Mouse (Mus musculus) liver, embryonic 16.5 days (tissue): Measurements from ENCODE around the gene Ubr2. TPM values are rescaled to one million over a fixed set of nuclear protein-coding genes. Genes with fewer than 3 reads are reported as not detected.

Experiments used
- ATAC-seq: fragments of 200-750 bp; cut with Nextera tagmentation; 2 replicates; pipeline ENCODE4 v1.8.0; 2017; ENCODE audit warnings: low read depth, mild to moderate bottlenecking, moderate number of reproducible peaks, moderate library complexity
- H3K27ac ChIP-seq: fragments of 300-500 bp; sonication (generic); 2 replicates; pipeline ENCODE4 v1.5.1; 2014; ENCODE audit warnings: mild to moderate bottlenecking, low read length
- H3K27me3 ChIP-seq: fragments of 300-500 bp; sonication (generic); 2 replicates; pipeline ENCODE4 v1.6.1; 2014; ENCODE audit warnings: low read depth, low read length, mixed read lengths; ENCODE audit not compliant: control insufficient read depth, insufficient read depth
- H3K36me3 ChIP-seq: fragments of 300-500 bp; sonication (generic); 2 replicates; pipeline ENCODE4 v1.6.1; 2014; ENCODE audit warnings: mild to moderate bottlenecking; ENCODE audit not compliant: control insufficient read depth, insufficient read depth
- H3K4me1 ChIP-seq: fragments of 300-500 bp; sonication (generic); 2 replicates; pipeline ENCODE4 v1.6.1; 2014; ENCODE audit warnings: low read depth, low read length, mixed read lengths; ENCODE audit not compliant: control insufficient read depth
- H3K4me2 ChIP-seq: fragments of 300-500 bp; sonication (generic); 2 replicates; pipeline ENCODE4 v1.6.1; 2014; ENCODE audit warnings: low read depth, low read length, mixed read lengths
- H3K4me3 ChIP-seq: fragments of 300-500 bp; sonication (generic); 2 replicates; pipeline ENCODE4 v1.5.1; 2014; ENCODE audit warnings: low read depth, mild to moderate bottlenecking, low read length
- H3K9ac ChIP-seq: fragments of 300-500 bp; sonication (generic); 2 replicates; pipeline ENCODE4 v1.6.1; 2014; ENCODE audit warnings: low read depth, low read length
- H3K9me3 ChIP-seq: fragments of 300-500 bp; sonication (generic); replicated peaks from 2 replicates; pipeline ENCODE4 v1.6.1; 2016; ENCODE audit warnings: low read length; ENCODE audit not compliant: control insufficient read depth
- WGBS: fragments of 180-500 bp; shearing (Covaris S2); extraction: QIAGEN DNeasy Blood & Tissue Kit; methylation state at CpG from one replicate; pipeline ENCODE4 v1.1.7; 2014; ENCODE audit not compliant: insufficient replicate concordance; 5-methylcytosine and 5-hydroxymethylcytosine counted together
- polyA plus RNA-seq: library from polyadenylated mRNA; unstranded; fragments of >200 nt; fragmentation: Nextera tagmentation; extraction: Ambion mirVana; gene quantifications from 2 replicates; pipeline ENCODE4 v1.2.1, GENCODE M21; 2015

Ubr2 gene
- polyA plus RNA-seq, 1 experiment from 2014 or later: 9.5 TPM

- Histone ChIP-seq H3K4me1 (peaks cover 3% of the 10 kb centered on the region), H3K4me2 (no peak overlapping the region), H3K9ac (no peak overlapping the region), H3K36me3 (peaks cover 24% of the 10 kb centered on the region), H3K9me3 (no peaks in the 10 kb centered on the region), H3K4me3 (no peak overlapping the region), H3K27ac (peak overlapping the region; percentile 83), H3K27me3 (no peaks in the 10 kb centered on the region)
- ATAC-seq: no peak
- WGBS: 69% methylated on average over 3 of the region's 3 CpGs
Measured at GRCm38 (mm10) chr17:46995621-46996020, 14.7 kb downstream of the Ubr2 start.

GRCm38 (mm10) chr17:46994641-46995398 is 15.5 kb downstream of the Ubr2 start:
- peaks cover 3% of the 10 kb centered on the region for H3K4me1 ChIP-seq
- H3K4me2 ChIP-seq: no peak overlapping the region
- no peak overlapping the region; the same call in 1 of the 2 replicates for H3K9ac ChIP-seq
- H3K27ac ChIP-seq: peak overlapping the region; percentile 83
- no peaks in the 10 kb centered on the region for H3K27me3 ChIP-seq
- no peaks in the 10 kb centered on the region for H3K9me3 ChIP-seq
- H3K4me3 ChIP-seq: no peak overlapping the region
- WGBS: 69% methylated on average over 10 of the region's 10 CpGs
- peak; percentile 91 for ATAC-seq
- H3K36me3 ChIP-seq: peaks cover 24% of the 10 kb centered on the region

DNA sequence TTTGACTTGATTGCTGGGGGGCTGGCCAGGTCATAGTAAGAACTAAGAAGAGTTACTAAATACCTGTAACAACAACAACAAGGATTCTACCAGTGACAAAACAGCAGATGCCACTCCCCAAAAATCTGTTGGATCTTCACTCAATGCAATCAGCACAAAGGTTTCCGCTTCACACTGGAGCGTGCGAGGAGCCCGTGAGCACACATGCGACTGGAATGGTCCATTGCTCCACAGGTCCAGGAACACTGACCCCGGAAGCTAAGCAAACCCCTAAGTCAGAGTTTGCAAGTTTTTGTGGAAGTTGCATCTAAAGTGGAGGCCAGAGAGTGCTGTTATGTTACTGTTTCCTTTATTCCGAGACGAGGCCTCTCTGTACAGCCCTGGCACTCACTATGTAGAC is 16.7 kb downstream of the Ubr2 start:
- H3K27ac ChIP-seq: peak overlapping the region; percentile 73
- ATAC-seq: no peak
- H3K4me1 ChIP-seq: peaks cover 3% of the 10 kb centered on the region
- no peak overlapping the region for H3K4me2 ChIP-seq
- no peak overlapping the region for H3K9ac ChIP-seq
- no peak overlapping the region for H3K4me3 ChIP-seq
- H3K27me3 ChIP-seq: no peaks in the 10 kb centered on the region
- WGBS: 87% methylated on average over 8 of the region's 8 CpGs
- H3K9me3 ChIP-seq: no peaks in the 10 kb centered on the region
- peaks cover 19% of the 10 kb centered on the region for H3K36me3 ChIP-seq

- no peak for ATAC-seq
- Histone ChIP-seq H3K4me1 (no peaks in the 10 kb centered on the region), H3K4me2 (no peak overlapping the region), H3K9ac (no peak overlapping the region), H3K27ac (no peak overlapping the region), H3K4me3 (no peak overlapping the region), H3K27me3 (no peaks in the 10 kb centered on the region), H3K9me3 (no peaks in the 10 kb centered on the region), H3K36me3 (peaks cover 37% of the 10 kb centered on the region)
- 85% methylated on average over 3 of the region's 3 CpGs for WGBS
Measured at GRCm38 (mm10) chr17:46987631-46988030, 22.7 kb downstream of the Ubr2 start.

- no peak for ATAC-seq
- WGBS: 89% methylated on average over 6 of the region's 6 CpGs
- no peaks in the 10 kb centered on the region for H3K4me1 ChIP-seq
- no peak overlapping the region for H3K4me2 ChIP-seq
- peaks cover 68% of the 10 kb centered on the region for H3K36me3 ChIP-seq
- no peak overlapping the region for H3K9ac ChIP-seq
- H3K4me3 ChIP-seq: no peak overlapping the region
- H3K27ac ChIP-seq: no peak overlapping the region
- H3K27me3 ChIP-seq: no peaks in the 10 kb centered on the region
- H3K9me3 ChIP-seq: no peaks in the 10 kb centered on the region
Measured at GRCm38 (mm10) chr17:46980050-46980449, 30.3 kb downstream of the Ubr2 start.

DNA sequence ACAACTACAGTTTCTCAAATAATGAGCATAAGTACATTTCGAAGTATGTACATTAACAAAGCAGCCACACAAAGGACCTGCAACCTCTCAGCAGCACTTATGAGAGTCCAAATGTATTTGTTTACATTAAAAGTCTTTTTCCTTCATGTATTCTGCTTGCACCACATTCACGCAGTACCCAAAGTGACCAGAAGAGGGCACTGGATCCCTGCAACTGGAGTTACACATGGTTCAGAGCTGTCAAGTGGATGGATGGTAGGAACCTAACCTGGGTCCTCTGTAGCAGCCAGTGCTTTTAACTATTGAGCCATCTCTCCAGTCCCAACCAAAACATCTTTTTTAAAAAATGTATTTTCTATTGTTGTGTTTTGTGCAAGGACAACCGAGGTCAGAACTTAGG is 35.2 kb downstream of the Ubr2 start:
- Histone ChIP-seq H3K27me3 (no peaks in the 10 kb centered on the region), H3K4me3 (no peak overlapping the region), H3K4me2 (no peak overlapping the region), H3K4me1 (no peaks in the 10 kb centered on the region), H3K9me3 (no peaks in the 10 kb centered on the region), H3K9ac (no peak overlapping the region), H3K27ac (no peak overlapping the region), H3K36me3 (peaks cover 71% of the 10 kb centered on the region)
- 60% methylated on average over 3 of the region's 3 CpGs for WGBS
- ATAC-seq: no peak

DNA sequence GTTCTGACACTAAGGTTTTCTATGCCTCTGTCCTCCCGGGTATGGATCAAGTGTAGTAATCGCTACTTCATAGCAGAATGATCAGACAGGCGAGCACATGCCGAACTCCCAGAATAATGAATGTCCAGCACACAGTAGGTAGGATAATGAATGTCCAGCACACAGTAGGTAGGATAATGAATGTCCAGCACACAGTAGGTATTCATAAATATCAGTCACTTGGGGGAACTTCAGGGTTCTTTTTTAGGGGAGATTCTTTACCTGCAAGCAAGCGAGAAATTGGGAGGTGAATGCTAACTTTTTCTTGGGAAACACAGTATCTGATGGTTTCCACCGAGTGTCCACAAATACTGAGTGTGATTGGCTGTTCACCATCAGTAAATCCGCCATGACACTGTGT is 37.8 kb downstream of the Ubr2 start:
- Histone ChIP-seq H3K27me3 (no peaks in the 10 kb centered on the region), H3K9me3 (no peaks in the 10 kb centered on the region), H3K4me1 (no peaks in the 10 kb centered on the region), H3K36me3 (peaks cover 72% of the 10 kb centered on the region), H3K27ac (no peak overlapping the region), H3K4me3 (no peak overlapping the region), H3K9ac (no peak overlapping the region), H3K4me2 (no peak overlapping the region)
- no peak for ATAC-seq
- 84% methylated on average over 7 of the region's 7 CpGs for WGBS

GRCm38 (mm10) chr17:46966892-46967291 is 43.5 kb downstream of the Ubr2 start:
- no peak for ATAC-seq
- 75% methylated on average over 14 of the region's 14 CpGs for WGBS

DNA sequence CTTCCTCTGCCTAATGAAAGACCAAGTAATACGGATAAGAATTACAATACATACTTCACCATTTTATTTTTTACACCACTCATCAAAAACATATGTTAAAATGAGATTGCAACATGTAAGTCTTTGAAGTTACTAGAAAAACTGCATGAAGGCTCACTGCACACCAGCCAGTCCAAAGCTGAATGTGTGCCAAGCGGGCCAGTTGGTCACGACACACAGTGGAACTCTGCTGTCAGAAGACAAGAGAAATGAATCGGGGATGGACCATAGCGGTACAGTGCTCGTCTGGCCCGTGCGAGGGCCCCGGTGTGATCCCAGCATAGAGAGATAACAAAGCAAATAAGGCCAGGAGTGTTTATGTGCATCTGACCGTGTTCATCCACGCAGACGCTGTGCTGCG is 47.2 kb downstream of the Ubr2 start:
- Histone ChIP-seq H3K36me3 (peaks cover 69% of the 10 kb centered on the region), H3K4me3 (no peak overlapping the region), H3K27ac (no peak overlapping the region), H3K4me1 (no peaks in the 10 kb centered on the region), H3K27me3 (no peaks in the 10 kb centered on the region), H3K4me2 (no peak overlapping the region), H3K9ac (no peak overlapping the region), H3K9me3 (no peaks in the 10 kb centered on the region)
- ATAC-seq: no peak
- 83% methylated on average over 13 of the region's 13 CpGs for WGBS

More at GRCm38 (mm10) chr17:46966892-46967291, 43.5 kb downstream of the Ubr2 start:
- H3K27ac ChIP-seq: no peak overlapping the region
- H3K36me3 ChIP-seq: peaks cover 68% of the 10 kb centered on the region
- no peaks in the 10 kb centered on the region for H3K27me3 ChIP-seq
- no peaks in the 10 kb centered on the region for H3K4me1 ChIP-seq
- no peak overlapping the region for H3K4me2 ChIP-seq
- H3K9ac ChIP-seq: no peak overlapping the region
- H3K9me3 ChIP-seq: no peaks in the 10 kb centered on the region
- no peak overlapping the region for H3K4me3 ChIP-seq
